Mouse (Mus musculus) limb, embryonic 15.5 days (tissue): ENCODE data around the gene Slc16a13. TPM values are rescaled to one million over a fixed set of nuclear protein-coding genes. Genes with fewer than 3 reads are reported as not detected.
A peak's percentile ranks its signal among the peaks of the same experiment; 100 is the strongest.

Source experiments
- ATAC-seq: fragments of 200-750 bp; cut with Nextera tagmentation; 2 replicates; pipeline ENCODE4 v1.8.0; 2017; ENCODE audit warnings: low read depth, moderate TSS enrichment; ENCODE audit not compliant: insufficient number of reproducible peaks, low FRiP score, low TSS enrichment
- H3K27ac ChIP-seq: fragments of 300-500 bp; sonication (generic); 2 replicates; pipeline ENCODE4 v1.5.1; 2015; ENCODE audit warnings: moderate library complexity, mild to moderate bottlenecking, inconsistent platforms
- H3K27me3 ChIP-seq: fragments of 300-500 bp; sonication (generic); 2 replicates; pipeline ENCODE4 v1.6.1; 2015; ENCODE audit warnings: inconsistent platforms
- H3K36me3 ChIP-seq: fragments of 300-500 bp; sonication (generic); 2 replicates; pipeline ENCODE4 v1.6.1; 2015; ENCODE audit warnings: inconsistent platforms
- H3K4me1 ChIP-seq: fragments of 300-500 bp; sonication (generic); 2 replicates; pipeline ENCODE4 v1.6.1; 2015; ENCODE audit warnings: inconsistent platforms
- H3K4me2 ChIP-seq: fragments of 300-500 bp; sonication (generic); 2 replicates; pipeline ENCODE4 v1.6.1; 2015; ENCODE audit warnings: mild to moderate bottlenecking, inconsistent platforms
- H3K4me3 ChIP-seq: fragments of 300-500 bp; sonication (generic); 2 replicates; pipeline ENCODE4 v1.5.1; 2015; ENCODE audit warnings: mild to moderate bottlenecking, inconsistent platforms
- H3K9ac ChIP-seq: fragments of 300-500 bp; sonication (generic); 2 replicates; pipeline ENCODE4 v1.6.1; 2015; ENCODE audit warnings: inconsistent platforms
- H3K9me3 ChIP-seq: fragments of 300-500 bp; sonication (generic); 2 replicates; pipeline ENCODE4 v1.6.1; 2016; ENCODE audit warnings: inconsistent platforms
- WGBS: fragments of 180-500 bp; shearing (Covaris S2); methylation state at CpG from one replicate; pipeline ENCODE4 v1.1.7; 2015; 5-methylcytosine and 5-hydroxymethylcytosine counted together
- polyA plus RNA-seq: library from polyadenylated mRNA; unstranded; fragments of >200 nt; fragmentation: Nextera tagmentation; extraction: Ambion mirVana; gene quantifications from 2 replicates; pipeline ENCODE4 v1.2.1, GENCODE M21; 2015

Gene Slc16a13
- polyA plus RNA-seq, 1 experiment from 2014 or later, result 12.3 TPM

GRCm38 (mm10) chr11:70239541-70240279 lies 18.8 kb upstream of the Slc16a13 start, which contains the start of the genes Gm21988 and Rnasek:
TSS of gene Gm21988 (minus strand) at chr11:70239830.
TSS of gene Rnasek (minus strand) at chr11:70239842.
- peak; percentile 33 for ATAC-seq
- Histone ChIP-seq H3K36me3 (peaks cover 13% of the 10 kb centered on the region), H3K27ac (peak within 1 kb of the TSS; percentile 92), H3K4me2 (peak within 1 kb of the TSS; percentile 88), H3K4me3 (peak within 1 kb of the TSS; percentile 82), H3K9ac (peak within 1 kb of the TSS; percentile 85), H3K27me3 (no peaks in the 10 kb centered on the region), H3K4me1 (peaks cover 33% of the 10 kb centered on the region), H3K9me3 (no peaks in the 10 kb centered on the region)
- WGBS, result under 1% methylated on average over 30 of the region's 35 CpGs

GRCm38 (mm10) chr11:70238591-70239440 lies 18.0 kb upstream of the Slc16a13 start:
- H3K27ac ChIP-seq, result peak overlapping the region; percentile 92
- ATAC-seq, result no peak
- WGBS, result 13% methylated on average over 23 of the region's 23 CpGs

GRCm38 (mm10) chr11:70237457-70238167 lies 16.7 kb upstream of the Slc16a13 start, which contains the start of gene 0610010K14Rik:
TSS of gene 0610010K14Rik (minus strand) at chr11:70237914.
- Histone ChIP-seq H3K27ac (peak within 1 kb of the TSS; percentile 92), H3K9me3 (no peaks in the 10 kb centered on the region), H3K36me3 (peaks cover 14% of the 10 kb centered on the region), H3K27me3 (no peaks in the 10 kb centered on the region), H3K9ac (peak within 1 kb of the TSS; percentile 85), H3K4me1 (peaks cover 47% of the 10 kb centered on the region), H3K4me3 (peak within 1 kb of the TSS; percentile 82), H3K4me2 (peak within 1 kb of the TSS; percentile 88)
- WGBS, result under 1% methylated on average over 67 of the region's 70 CpGs
- ATAC-seq, result peak; percentile 92

More at GRCm38 (mm10) chr11:70238591-70239440, 18.0 kb upstream of the Slc16a13 start:
- Histone ChIP-seq H3K36me3 (peaks cover 14% of the 10 kb centered on the region), H3K4me1 (peaks cover 38% of the 10 kb centered on the region), H3K4me2 (peak overlapping the region; percentile 88), H3K27me3 (no peaks in the 10 kb centered on the region), H3K9ac (peak overlapping the region; percentile 85), H3K9me3 (no peaks in the 10 kb centered on the region), H3K4me3 (peak overlapping the region; percentile 82)

GRCm38 (mm10) chr11:70236717-70237116 lies 15.9 kb upstream of the Slc16a13 start:
- Histone ChIP-seq H3K4me3 (peak overlapping the region; percentile 82), H3K27ac (peak overlapping the region; percentile 92), H3K4me1 (peaks cover 56% of the 10 kb centered on the region), H3K4me2 (peak overlapping the region; percentile 88), H3K9ac (0 out of 2 replicates have a peak overlapping the region, but pooled peaks have one; percentile 67), H3K9me3 (no peaks in the 10 kb centered on the region), H3K27me3 (no peaks in the 10 kb centered on the region), H3K36me3 (peaks cover 14% of the 10 kb centered on the region)
- no peak for ATAC-seq
- 42% methylated on average over 7 of the region's 7 CpGs for whole genome bisulfite sequencing

GRCm38 (mm10) chr11:70235254-70235900 lies 14.5 kb upstream of the Slc16a13 start:
- Histone ChIP-seq H3K4me1 (peaks cover 52% of the 10 kb centered on the region), H3K36me3 (peaks cover 14% of the 10 kb centered on the region), H3K4me3 (no peak overlapping the region), H3K4me2 (no peak overlapping the region), H3K27me3 (peaks cover under 1% of the 10 kb centered on the region), H3K9me3 (no peaks in the 10 kb centered on the region), H3K9ac (no peak overlapping the region), H3K27ac (no peak overlapping the region)
- ATAC-seq, result no peak
- WGBS, result 95% methylated on average over 12 of the region's 12 CpGs

GRCm38 (mm10) chr11:70234497-70234896 lies 13.6 kb upstream of the Slc16a13 start:
- no peak for ATAC-seq
- H3K9me3 ChIP-seq, result no peaks in the 10 kb centered on the region
- no peak overlapping the region for H3K4me2 ChIP-seq
- H3K36me3 ChIP-seq, result peaks cover 14% of the 10 kb centered on the region
- H3K27ac ChIP-seq, result no peak overlapping the region
- H3K27me3 ChIP-seq, result peaks cover 10% of the 10 kb centered on the region
- peaks cover 60% of the 10 kb centered on the region for H3K4me1 ChIP-seq
- no peak overlapping the region for H3K9ac ChIP-seq
- WGBS, result 82% methylated on average over 8 of the region's 8 CpGs
- H3K4me3 ChIP-seq, result no peak overlapping the region

- no peak for ATAC-seq
- peaks cover 14% of the 10 kb centered on the region for H3K27me3 ChIP-seq
- no peak overlapping the region for H3K9ac ChIP-seq
- H3K36me3 ChIP-seq, result peaks cover 14% of the 10 kb centered on the region
- no peak overlapping the region for H3K4me3 ChIP-seq
- 0 out of 2 replicates have a peak overlapping the region, but pooled peaks have one; percentile 29 for H3K27ac ChIP-seq
- H3K4me2 ChIP-seq, result no peak overlapping the region
- peaks cover 64% of the 10 kb centered on the region for H3K4me1 ChIP-seq
- no peaks in the 10 kb centered on the region for H3K9me3 ChIP-seq
- WGBS, result 61% methylated on average over 5 of the region's 5 CpGs
Measured at GRCm38 (mm10) chr11:70234037-70234436, 13.2 kb upstream of the Slc16a13 start.

- Histone ChIP-seq H3K9me3 (no peaks in the 10 kb centered on the region), H3K27me3 (peaks cover 24% of the 10 kb centered on the region), H3K27ac (peak overlapping the region; percentile 59; the same call in 1 of the 2 replicates), H3K9ac (no peak overlapping the region; the same call in 1 of the 2 replicates), H3K36me3 (peaks cover 14% of the 10 kb centered on the region), H3K4me1 (peaks cover 64% of the 10 kb centered on the region), H3K4me2 (peak overlapping the region; percentile 51), H3K4me3 (peak overlapping the region; percentile 44)
- 35% methylated on average over 8 of the region's 8 CpGs for WGBS
- ATAC-seq, result no peak
Measured at GRCm38 (mm10) chr11:70233016-70233415, 12.2 kb upstream of the Slc16a13 start.

- Histone ChIP-seq H3K9ac (peak overlapping the region; percentile 17; the same call in 1 of the 2 replicates), H3K4me3 (peak overlapping the region; percentile 44), H3K4me1 (peaks cover 64% of the 10 kb centered on the region), H3K36me3 (peaks cover 14% of the 10 kb centered on the region), H3K4me2 (peak overlapping the region; percentile 51), H3K9me3 (no peaks in the 10 kb centered on the region), H3K27ac (peak overlapping the region; percentile 59), H3K27me3 (peaks cover 29% of the 10 kb centered on the region)
- WGBS, result 4% methylated on average over 10 of the region's 10 CpGs
- ATAC-seq, result no peak
Measured at GRCm38 (mm10) chr11:70232546-70232945, 11.7 kb upstream of the Slc16a13 start.

- under 1% methylated on average over 32 of the region's 32 CpGs for whole genome bisulfite sequencing
- ATAC-seq, result no peak; the same call in 1 of the 2 replicates
- Histone ChIP-seq H3K9ac (no peak overlapping the region), H3K36me3 (peaks cover 7% of the 10 kb centered on the region), H3K9me3 (no peaks in the 10 kb centered on the region), H3K4me1 (peaks cover 63% of the 10 kb centered on the region), H3K27ac (peak overlapping the region; percentile 67), H3K27me3 (peaks cover 52% of the 10 kb centered on the region), H3K4me3 (peak overlapping the region; percentile 30), H3K4me2 (peak overlapping the region; percentile 53)
Measured at GRCm38 (mm10) chr11:70230239-70230727, 9.4 kb upstream of the Slc16a13 start.
